Mouse (Mus musculus) lung, postnatal 25 days (tissue): ENCODE data around the gene Atp2a1.
A peak's percentile ranks its signal among the peaks of the same experiment; 100 is the strongest.

Source experiments
- DNase-seq: peaks from one replicate; pipeline ENCODE4 v3.0.0; 2022; ENCODE audit warnings: low spot score

Gene Atp2a1

DNA sequence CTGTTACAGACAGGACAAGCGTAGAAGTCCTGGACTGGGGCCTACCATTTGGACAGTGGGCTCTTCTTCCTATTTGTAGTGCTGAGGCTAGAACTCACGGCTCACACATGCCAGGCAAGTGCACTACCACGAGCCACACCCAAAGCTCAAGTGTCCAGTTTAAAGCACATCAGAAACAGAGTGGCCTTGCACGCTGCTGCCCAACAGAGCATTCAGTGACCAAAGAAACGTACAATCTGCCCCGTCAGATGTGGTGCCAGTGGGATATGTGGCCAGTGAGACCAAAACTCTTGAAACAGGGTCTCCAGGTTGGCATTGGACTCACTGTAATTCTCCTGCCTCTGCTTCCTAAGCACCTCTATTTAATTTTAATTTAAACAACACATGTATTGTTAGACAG lies 12.3 kb downstream of the Atp2a1 start:
- no peak for DNase-seq

DNA sequence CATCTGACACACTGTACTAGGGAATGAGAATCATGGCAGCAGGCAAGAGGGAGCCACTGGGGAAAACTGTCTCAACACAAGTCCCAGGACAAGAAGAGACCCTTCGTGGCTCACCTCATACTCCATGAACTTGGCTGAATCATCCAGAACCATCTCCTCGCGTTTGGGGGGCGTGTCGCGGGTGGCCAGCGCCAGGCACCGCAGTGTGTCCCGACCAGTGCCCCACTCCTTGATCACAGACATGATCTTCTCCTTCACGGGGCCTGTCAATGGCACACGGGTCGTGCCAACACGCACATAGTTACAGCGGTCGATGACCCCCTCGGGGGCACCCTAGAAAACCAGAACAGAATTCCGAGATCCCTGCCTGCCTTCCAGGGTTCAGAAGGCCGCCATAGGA lies 12.9 kb downstream of the Atp2a1 start:
- no peak for DNase-seq

DNA sequence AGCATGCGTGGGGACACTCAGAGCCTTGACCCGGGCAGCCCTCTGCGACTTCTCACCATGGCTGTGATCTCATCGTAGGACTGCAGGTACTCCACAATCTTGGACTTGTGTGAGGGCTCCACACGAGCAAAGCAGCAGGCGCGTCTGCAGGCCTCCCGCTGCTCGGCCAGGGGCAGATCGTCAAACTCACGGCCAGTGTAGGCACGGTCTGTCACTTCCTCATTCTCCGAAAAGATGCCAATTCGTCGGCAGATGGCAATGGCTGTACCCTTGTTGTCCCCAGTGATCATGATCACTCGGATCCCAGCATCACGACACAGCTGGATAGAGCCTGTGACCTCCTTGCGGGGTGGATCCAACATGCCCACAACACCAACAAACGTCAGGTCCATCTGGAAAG lies 14.4 kb downstream of the Atp2a1 start:
- DNase-seq, result no peak

DNA sequence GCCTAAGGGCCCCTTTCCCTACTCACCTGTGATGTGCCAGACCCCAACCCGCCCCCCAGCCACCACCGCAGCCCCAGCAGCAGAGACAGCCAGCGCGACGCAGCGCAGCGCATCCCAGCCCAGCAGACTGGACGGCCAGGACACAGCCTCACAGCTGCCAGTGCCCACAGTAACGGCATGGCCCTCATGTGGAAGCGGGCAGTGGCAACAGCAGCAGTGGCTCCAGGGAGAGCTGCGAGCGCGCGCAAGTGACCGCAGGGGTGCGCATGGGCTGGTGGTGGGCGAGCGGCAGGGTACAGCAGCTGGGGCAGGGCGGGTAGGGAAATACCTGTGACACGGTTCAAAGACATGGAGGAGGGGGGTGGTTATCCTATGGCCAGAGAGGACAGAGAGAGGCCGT lies 16.7 kb downstream of the Atp2a1 start:
- no peak for DNase-seq

DNA sequence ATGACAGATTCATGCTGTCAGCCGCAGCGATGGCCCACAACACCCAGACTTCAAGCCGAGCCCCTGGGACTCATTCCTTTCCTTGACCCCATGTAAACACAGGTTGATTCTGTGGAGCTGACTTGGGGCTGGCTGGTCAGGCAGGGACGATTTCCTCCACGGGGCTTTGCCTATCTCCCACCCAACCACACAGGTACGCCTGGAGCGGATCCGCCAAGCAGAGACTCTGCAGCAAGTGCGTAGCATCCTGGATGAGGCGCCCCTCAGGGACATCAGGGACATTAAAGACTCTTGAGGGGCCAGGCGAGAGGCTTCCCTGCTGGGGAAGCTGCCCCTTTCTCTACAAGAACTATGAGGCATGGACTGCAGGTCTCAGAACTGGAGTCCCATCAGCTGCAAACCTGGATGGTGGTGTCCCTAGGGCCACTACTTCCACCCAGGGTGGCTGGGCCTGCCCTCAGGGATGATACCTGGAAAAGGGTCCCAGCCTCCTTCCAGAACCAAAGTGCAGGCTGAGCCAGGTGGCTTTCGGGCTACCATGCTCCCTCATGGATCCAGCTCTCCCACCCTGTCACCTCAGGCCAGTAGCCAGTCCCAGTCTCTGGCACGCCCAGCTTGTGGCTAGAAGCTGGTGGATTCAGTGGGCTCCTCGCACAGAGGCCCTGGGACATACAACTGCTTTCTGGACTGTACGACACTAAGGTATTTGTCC lies 17.6 kb downstream of the Atp2a1 start:
- no peak for DNase-seq

DNA sequence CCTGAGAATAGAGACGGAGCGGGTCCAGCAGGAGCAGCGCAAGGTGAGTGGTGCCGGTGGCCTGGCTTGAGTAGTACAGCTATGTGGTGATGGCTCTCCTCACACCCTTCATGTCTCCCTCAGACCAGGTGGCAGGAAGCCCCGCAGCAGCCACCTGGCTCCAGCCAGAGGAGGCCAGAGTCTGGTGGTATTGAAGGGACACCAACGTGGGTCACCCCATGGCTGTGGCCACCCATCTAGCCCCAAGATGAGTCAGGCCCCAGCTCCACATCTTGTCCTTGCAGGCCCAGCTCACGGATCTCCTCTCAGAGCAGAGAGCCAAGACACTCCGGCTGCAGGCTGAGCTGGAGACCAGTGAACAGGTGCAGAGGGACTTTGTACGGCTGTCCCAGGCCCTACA lies 18.4 kb downstream of the Atp2a1 start:
- DNase-seq, result no peak

DNA sequence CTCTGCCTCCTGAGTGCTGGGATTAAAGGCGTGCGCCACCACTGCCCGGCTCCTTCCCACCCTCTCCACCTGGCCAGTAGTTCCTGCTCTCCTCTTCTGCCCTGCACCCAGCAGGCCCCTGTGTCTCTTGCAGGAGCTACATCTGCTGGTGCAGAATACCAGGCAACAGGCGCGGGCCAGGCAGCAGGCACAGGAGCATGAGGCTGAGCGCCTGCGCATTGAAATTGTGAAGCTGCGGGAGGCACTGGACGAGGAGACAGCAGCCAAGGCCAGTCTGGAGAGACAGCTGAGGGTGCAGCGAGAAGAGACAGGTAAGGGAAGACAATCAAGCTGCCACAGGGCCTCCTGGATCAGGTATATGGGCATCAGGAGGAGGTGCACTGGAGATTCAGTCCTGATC lies 18.9 kb downstream of the Atp2a1 start:
- DNase-seq, result no peak

DNA sequence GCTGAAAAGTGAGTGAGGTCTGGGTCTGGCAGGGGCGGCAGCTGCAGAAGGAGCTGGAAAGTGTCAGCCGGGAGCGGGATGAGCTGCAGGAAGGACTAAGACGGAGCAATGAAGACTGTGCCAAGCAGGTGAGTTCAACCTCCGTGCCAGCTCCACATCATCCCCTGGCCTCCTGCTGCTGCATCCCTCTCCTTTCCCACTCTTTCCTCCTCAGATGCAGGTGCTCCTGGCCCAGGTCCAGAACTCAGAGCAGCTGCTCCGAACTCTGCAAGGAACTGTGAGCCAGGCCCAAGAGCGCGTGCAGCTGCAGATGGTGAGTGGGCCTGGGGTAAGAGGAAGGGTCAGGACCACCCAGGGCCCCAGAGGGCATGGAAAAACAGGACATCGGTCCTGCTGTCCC lies 22.8 kb downstream of the Atp2a1 start:
- no peak for DNase-seq

DNA sequence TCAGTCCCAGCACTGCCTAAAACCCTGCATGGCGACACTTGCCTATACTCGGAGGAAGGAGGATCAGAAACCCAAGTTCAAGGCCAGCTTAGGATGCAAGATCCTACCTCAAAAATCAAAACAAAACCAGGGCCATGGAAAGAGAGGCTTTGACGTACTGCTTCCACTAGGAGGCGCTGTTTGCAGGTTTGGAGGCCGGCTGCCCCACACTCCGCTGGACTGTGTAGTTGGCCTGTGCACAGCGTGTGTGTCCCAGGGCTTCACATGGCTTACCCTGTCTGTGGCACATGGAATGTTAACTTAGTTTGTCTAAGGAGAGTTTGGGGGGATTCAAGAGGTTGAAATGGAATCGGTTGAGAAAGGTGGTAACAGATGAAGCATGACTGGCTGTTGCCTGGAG lies 26.1 kb downstream of the Atp2a1 start:
- DNase-seq, result peak; percentile 46

DNA sequence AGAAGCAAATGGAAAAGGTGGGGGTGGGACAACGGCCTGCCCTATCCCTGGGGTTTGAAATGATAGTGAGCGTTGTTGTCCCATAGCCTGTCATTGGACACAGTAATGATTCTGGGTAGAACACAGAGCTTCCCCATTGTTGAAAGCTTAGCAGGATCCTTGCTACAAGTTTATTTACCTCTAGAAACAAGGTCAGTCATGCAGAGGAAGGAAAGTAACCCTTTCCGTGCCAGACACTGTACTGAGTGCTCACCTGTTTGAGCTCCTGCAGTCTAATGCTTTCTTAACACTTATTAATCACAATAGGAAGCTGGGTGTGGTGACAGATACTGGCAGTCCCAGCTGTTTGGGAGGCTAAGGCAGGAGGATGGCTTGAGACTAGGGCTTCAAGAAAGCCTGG lies 27.1 kb downstream of the Atp2a1 start:
- no peak for DNase-seq

DNA sequence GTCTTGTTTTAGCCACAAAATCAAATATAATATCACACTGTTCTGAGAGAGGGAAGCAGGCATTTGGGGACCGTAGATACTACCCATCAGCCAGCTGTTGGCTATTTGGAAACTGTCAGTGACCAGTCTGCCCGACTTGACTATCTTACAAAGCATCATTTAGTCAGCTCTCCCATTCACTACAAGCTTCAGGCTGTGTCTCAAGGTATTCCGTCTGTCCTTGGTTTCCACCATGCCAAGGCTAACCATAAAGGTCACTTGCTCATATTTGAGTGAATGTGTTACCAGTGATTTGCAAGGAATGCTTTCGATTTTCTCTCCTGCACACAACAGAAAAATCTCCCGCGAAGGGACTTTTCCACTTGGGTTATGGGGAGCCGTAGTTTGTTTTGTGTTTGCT lies 28.2 kb downstream of the Atp2a1 start:
- DNase-seq, result no peak

DNA sequence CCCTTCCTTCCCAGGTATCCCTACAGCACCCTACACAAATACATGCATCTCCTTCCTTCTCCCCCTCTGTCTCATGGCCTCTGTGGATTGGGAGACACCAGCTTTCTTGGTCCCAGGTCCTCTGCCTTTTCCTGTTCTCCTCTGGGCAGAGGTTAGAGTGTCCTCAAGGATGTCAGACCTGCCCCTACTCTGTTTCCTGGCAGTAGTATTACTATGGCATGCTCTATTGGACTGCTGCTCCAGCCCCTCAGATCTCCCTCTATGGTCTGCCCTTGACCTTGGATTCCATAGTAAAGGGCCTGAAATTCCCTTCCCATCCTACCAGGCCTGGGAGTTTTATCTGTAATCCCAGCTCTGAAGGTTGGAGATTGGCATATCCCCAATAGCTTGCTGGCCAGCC lies 32.7 kb downstream of the Atp2a1 start:
- no peak for DNase-seq

DNA sequence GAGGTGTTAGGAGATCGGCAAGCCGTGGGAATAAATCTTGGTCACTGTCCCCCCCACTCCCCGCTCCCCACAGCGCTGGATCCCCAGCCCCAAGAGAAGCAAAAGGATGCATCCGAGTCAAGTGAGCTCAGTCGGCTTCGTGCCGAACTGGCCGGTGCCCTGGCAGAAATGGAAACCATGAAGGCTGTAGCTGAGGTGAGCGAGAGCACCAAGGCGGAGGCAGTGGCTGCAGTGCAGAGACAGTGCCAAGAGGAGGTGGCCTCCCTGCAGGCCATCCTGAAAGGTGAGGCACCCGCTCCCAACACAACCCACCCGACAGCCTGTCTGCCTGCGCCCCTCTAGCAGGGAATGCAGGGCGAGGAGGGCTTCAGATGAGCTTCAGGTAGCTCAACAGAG lies 33.4 kb downstream of the Atp2a1 start:
- DNase-seq, result no peak

DNA sequence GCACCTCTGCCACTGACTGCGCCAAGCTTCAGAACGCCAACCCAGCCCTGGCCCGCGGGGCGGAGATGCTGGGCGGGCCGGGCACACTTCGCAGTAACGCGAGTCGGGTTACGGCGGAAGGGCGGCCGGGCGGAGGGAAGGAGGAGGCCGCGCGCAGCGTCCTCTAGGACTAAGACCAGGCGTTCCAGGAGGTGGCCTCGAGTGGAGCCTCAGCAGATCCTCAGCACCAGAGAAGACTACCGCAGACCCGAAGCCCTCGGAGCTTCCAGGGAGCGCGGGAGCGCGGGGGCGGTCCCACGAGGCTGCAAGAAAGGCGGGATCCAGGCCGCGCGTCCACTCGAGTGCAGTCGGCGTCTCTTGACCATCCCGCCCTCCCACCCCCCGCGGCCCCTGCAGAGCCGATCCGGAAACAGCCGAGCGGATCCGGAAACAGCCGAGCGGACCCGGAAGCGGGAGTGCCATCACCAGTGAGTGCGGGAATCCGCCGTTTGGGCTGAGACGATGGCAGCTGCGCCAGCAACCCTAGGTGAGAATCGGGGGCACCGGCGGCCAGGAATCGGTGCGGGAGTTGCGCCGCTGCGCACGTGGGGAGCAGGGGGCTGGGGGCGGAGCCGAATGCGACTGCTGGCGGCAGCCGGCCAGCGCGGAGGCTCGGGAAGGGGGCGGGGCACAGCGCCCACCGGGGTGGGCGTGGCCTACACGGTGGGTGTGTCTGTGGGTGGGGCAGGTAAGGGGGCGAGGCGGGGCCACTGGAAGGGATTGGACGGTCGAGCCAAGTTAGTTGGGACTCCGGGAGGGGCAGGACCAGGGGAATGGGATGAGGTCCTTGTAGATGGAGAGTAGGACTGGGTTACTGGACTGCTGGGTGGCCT lies 34.0 kb downstream of the Atp2a1 start, which contains the start of gene Rabep2:
Gene Rabep2 (plus strand): TSS at position 129 of the 872 bp plus-strand sequence.
- DNase-seq, result peak; percentile 95

DNA sequence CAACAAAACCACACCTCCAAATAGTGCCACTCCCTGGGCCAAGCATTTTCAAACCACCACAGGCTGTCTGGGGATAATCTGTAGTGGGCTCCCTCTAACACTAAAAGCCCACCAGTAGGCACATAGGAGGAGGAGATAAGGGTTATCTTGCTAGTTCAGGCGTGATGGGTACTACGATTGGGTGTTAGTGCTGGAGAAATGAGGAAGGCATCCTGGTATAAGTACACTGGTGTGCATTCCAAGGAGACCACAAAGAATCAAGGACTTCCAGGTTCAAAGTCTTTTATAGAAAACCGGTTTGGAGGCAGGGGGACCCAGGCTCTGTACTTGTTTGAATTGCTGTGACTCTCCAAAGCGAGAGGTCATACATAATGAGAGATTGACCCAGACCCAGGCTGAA lies 34.8 kb downstream of the Atp2a1 start:
- no peak for DNase-seq

DNA sequence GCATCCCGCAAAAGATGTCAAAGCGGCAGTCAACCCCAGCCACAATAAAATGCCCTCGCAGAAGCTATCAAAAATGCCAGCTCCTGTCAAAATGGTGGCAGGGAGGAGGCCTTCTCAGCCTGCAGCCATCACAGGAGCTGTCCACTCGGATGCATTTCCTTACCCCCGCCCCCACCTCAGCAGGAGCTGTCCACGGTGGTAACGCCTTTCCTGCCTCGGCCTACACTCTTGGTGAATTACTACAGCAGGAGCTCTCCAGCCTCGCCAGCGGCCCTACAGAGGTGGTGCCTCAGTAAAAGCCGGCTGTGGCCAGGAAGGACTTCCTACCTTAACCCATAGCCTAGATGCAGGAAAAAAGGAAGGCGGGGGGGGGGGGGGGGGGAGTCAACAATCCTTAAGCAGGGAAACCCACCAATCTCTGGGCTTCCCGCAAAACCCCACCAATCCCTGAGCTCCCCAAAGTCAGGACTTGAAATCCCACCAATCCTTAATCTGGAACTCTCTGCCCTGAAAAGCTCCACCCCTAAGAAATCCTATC lies 35.5 kb downstream of the Atp2a1 start:
- no peak for DNase-seq

DNA sequence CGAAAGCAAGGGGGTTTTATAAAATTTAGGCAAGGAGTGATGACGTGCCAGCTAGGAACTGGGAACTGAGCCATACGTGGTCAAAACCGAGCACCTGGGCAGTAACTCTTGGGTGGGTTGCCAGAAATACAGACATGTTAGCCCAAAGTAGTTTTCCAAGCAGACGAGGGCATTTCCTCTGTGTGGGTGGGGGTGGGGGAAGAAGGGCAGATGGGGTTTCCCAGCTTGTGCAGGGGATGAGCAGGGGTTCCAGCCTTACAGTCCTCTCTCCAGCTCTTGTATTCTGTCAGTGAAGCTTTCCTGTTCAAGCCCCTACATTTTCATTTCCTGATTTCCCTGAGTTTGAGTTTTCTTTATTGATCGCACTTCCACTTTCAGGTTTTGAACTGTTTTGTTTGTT lies 38.7 kb downstream of the Atp2a1 start:
- DNase-seq, result no peak

DNA sequence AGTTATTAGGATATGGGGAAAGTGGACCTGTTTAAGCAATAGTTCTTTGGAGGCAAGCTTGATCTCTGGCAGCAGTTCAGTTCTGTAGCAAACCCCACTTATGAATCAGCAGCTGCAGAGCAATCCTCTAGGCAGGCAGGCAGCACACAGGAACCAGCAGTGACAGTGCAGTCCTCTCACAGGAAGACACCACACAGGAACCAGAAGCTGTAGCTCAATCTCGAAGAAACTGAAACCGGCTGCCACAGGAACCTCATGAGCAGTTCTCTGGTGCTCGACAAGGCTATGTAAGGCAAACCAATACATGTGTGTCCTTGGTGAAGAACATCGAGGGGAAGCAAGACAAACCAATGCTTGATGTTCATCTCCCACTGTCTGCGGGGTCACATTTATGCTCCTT lies 41.2 kb downstream of the Atp2a1 start:
- DNase-seq, result peak; percentile 14

DNA sequence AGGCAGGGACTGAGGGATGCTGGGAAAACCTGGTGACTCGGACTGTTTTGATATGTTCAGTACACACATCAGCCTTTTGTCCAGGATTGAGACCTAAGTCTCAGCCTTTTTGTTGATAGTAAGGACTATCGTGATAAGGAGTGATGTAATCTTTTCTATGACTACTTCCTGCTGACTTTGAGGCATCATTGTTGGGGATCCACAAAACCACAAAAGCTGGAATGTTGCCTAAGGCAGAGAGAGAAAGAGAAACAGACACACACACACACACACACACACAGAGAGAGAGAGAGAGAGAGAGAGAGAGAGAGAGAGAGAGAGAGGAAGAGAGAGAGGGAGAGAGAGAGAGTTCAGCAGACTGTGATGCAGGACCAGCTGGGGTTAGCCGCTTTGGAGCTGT lies 44.4 kb downstream of the Atp2a1 start:
- DNase-seq, result no peak

DNA sequence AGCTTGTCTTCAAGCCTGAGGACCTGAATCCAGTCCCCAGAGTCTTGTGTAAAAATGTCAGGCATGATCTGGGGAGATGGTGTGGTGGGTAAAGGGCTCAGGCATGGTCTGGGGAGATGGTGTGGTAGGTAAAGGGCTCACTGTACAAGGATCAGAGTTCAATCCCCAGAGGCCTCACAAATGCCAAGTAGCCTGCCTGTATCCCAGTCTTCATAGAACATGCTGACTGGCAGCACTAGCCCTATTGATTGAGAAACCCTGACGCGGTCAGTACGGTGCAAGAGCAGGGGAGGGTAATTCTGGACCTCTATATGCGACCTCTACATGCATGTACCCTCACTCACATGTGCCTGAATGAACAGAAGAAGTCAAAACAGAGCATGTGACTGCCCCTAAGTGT lies 45.3 kb downstream of the Atp2a1 start:
- no peak for DNase-seq

DNA sequence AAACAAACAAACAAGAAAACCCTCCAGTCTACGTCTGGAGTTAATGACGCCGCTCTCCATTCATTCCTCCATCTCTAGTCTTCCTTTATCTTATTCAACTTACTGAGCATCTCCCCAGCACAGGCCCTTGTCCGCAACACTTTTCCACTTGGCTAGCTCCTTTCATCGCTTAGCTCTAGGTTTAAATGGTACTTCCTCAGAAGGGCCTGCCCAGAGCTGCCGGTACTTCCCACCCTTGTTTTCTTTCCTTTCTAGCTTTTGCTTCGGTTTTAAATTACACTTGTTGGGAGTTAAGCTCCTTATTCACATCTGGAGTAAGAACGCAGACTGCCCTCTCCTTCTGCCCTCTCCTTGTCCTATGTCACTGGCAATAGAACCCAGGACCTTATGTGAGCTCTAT lies 45.9 kb downstream of the Atp2a1 start:
- DNase-seq, result no peak

DNA sequence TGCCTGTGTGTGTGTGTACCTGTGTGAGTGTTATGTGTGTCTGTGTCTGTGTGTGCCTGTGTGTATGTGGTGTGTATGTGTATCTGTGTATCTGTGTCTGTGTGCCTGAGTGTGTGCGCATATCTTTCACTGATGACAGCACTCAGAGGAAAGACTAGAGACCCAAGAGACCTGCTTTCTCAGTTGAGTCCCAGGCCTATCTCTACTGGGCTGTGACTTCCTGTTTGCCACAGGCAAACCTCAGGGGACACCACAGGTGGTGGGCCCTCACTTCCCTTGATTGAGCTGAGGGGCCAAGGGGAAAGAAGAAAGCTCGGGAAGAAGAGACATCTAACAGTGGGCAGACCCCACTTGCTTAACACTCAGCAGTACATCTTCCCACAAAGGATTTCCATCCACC lies 46.3 kb downstream of the Atp2a1 start:
- peak; percentile 30 for DNase-seq

DNA sequence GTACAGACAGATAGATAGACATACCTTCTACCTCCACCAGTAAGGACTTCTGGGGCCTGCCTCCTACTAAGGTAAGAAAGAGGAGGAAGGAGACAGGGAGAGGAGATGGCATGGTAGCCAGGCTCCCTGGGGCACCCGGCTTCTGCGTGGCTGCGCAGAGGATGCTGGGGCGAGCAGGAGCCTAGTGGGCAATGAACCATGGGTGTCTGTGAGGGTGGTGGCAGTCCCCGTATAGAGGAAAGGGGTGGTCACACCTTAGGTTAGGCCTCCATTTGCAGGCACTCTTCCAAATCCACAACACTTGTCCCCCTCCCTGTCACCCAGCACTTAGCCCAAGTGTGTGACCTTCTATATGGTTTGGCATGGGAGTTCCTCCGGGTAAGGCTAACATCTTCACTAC lies 48.2 kb downstream of the Atp2a1 start, which contains the start of gene Cd19:
Gene Cd19 (minus strand): TSS at position 165 of the 400 bp plus-strand sequence.
- no peak for DNase-seq
